8 mouse cellular contexts compared by ENCODE assay signal in the genomic region with DNA sequence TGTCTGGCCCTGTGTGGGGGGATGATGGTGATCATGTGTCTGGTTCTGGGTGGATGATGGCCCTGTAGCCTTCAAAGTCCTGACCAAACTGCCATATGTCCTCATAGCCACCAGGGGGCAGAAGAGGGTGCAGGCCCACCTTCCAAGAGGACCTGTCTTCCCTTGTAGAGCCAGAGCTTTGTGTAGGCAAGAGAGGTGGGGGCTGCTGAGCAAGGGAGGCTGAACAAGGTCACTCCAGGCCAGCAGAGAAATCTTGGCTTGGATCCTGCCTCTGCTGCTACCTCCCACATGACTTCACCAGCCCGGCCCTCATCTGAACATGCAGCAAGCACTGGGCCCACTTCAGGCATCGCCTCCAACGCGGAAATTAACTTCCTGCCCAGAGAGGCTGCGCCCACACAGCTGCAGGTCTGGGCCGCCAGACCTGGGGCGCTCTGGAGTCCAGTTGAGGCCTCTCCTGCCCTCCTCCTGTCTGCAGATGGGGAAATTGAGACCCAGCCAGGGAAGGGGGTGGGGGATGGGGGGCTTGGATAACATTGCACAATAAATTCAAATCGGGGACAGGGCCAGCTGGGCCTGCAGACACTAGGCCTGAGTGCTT. TPM values are rescaled to one million over a fixed set of nuclear protein-coding genes. Genes with fewer than 3 reads are reported as not detected.
DNase-seq lines count a peak whose midpoint lies in the region; ATAC-seq lines count a peak whose summit lies in the region.

No protein-coding gene starts in this region.

- H3K9ac ChIP-seq in hindbrain, embryonic 16.5 days (ENCODE audit: low read depth, low read length) = peak overlapping the region; percentile 5; the same call in 1 of the 2 replicates

- DNase-seq in WW6 (ENCODE audit: low read depth, low spot score) = peak; percentile 63
- DNase-seq in cerebellum, postnatal 36 days = peak; percentile 81 to 86
- peak; percentile 90 for DNase-seq in gastrocnemius, adult 18-20 months (ENCODE audit: low spot score)
- peak; percentile 44 to 90 for DNase-seq in left cerebral cortex, adult 8-10 months (ENCODE audit: low spot score in 2 of 2)
- DNase-seq in mesoderm, embryonic 11.5 days (ENCODE audit: low read depth, low spot score) = peak; percentile 84
- peak; percentile 76 for DNase-seq in right cerebral cortex, postnatal 25 days
- peak; percentile 75 to 90 for DNase-seq in urinary bladder, postnatal 36 days (ENCODE audit: low spot score in 2 of 2)

- no peaks in the 10 kb centered on the region for H3K36me3 ChIP-seq in hindbrain, embryonic 16.5 days (ENCODE audit: control insufficient read depth, insufficient read depth, low read length)

- H3K4me3 ChIP-seq in hindbrain, embryonic 16.5 days (ENCODE audit: low read length) = no peak overlapping the region

- ATAC-seq in hindbrain, embryonic 16.5 days = peak; percentile 77

- H3K9me3 ChIP-seq in hindbrain, embryonic 16.5 days (ENCODE audit: control insufficient read depth, low read length) = no peaks in the 10 kb centered on the region

- WGBS in hindbrain, embryonic 16.5 days = 24% methylated on average over 8 of the region's 8 CpGs

- H3K4me1 ChIP-seq in hindbrain, embryonic 16.5 days (ENCODE audit: control insufficient read depth, insufficient read depth, low read depth, low read length) = peaks cover 20% of the 10 kb centered on the region

- H3K27me3 ChIP-seq in hindbrain, embryonic 16.5 days (replicated peaks; ENCODE audit: control insufficient read depth, insufficient read depth, low read length) = peaks cover 2% of the 10 kb centered on the region; the same call in 1 of the 2 replicates

- no peak overlapping the region for H3K4me2 ChIP-seq in hindbrain, embryonic 16.5 days (ENCODE audit: low read length)

- peak overlapping the region; percentile 69 for H3K27ac ChIP-seq in hindbrain, embryonic 16.5 days (ENCODE audit: low read depth, low read length)

RNA-seq across cellular contexts. Expression of gene Wnt7b, which starts 28.4 kb away (rescaled TPM):
- under 1 TPM in 1 of 2 experiments, not detected in 1; 0.07 TPM for total RNA-seq in gastrocnemius, adult 18-20 months (2021)
- polyA plus RNA-seq in hindbrain, embryonic 16.5 days (2015; fragmentation: Nextera tagmentation; extraction: Ambion mirVana) = 26.4 and 35.4 TPM in 2 replicates
- total RNA-seq in left cerebral cortex, adult 8-10 months (2022) = 10 to 100 TPM; 30.9 to 37.9 (median 35.1) TPM

Comparison
In these comparisons a context has a peak if more than half of its experiments do, and no peak if none do; other contexts are left out.
1. RNA of gene Wnt7b, which starts 28.4 kb away (total RNA-seq): 30.9 to 37.9 TPM in left cerebral cortex, adult 8-10 months; 0.07 TPM in gastrocnemius, adult 18-20 months; every median in the first group is over 10 times any median in the second.
2. Peak in every context shown above with its lines, with median percentiles within 50 percentile points of each other: DNase-seq.